Mouse (Mus musculus) ES-Bruce4 (cell line): ENCODE data around the gene Maml3. TPM values are rescaled to one million over a fixed set of nuclear protein-coding genes. Genes with fewer than 3 reads are reported as not detected.

Source experiments
- H3K27ac ChIP-seq: 2 replicates; pipeline ENCODE4 v1.5.1; 2012; ENCODE audit warnings: low read length, inconsistent platforms; ENCODE audit not compliant: insufficient read depth
- H3K27me3 ChIP-seq: 2 replicates; pipeline ENCODE4 v1.6.1; 2012; ENCODE audit warnings: mild to moderate bottlenecking, low read length, inconsistent platforms; ENCODE audit not compliant: control insufficient read depth, poor library complexity, insufficient read depth, severe bottlenecking
- H3K36me3 ChIP-seq: 2 replicates; pipeline ENCODE4 v1.6.1; 2012; ENCODE audit warnings: inconsistent platforms, mild to moderate bottlenecking, low read length, moderate library complexity; ENCODE audit not compliant: control insufficient read depth, poor library complexity, insufficient read depth, severe bottlenecking
- H3K4me1 ChIP-seq: one replicate; pipeline ENCODE4 v1.8.1; 2011; ENCODE audit warnings: low read length; ENCODE audit not compliant: control insufficient read depth, insufficient read depth
- H3K4me3 ChIP-seq: 2 replicates; pipeline ENCODE4 v1.5.1; 2011; ENCODE audit warnings: low read depth, mild to moderate bottlenecking, low read length
- H3K9ac ChIP-seq: 2 replicates; pipeline ENCODE4 v1.6.1; 2012; ENCODE audit warnings: low read depth, mild to moderate bottlenecking, inconsistent platforms; ENCODE audit not compliant: poor library complexity, severe bottlenecking
- H3K9me3 ChIP-seq: replicated peaks from 2 replicates; pipeline ENCODE4 v1.6.1; 2012; ENCODE audit warnings: mild to moderate bottlenecking, low read length, inconsistent platforms; ENCODE audit not compliant: control insufficient read depth, poor library complexity, insufficient read depth, severe bottlenecking
- CTCF ChIP-seq: IDR thresholded peaks from one replicate; pipeline ENCODE4 v1.8.1; 2011; ENCODE audit warnings: low read depth, low read length
- EP300 ChIP-seq: IDR thresholded peaks from 2 replicates; pipeline ENCODE4 v1.6.1; 2011; ENCODE audit warnings: low read depth, low read length; ENCODE audit not compliant: insufficient read depth
- POLR2A ChIP-seq: IDR thresholded peaks from one replicate; pipeline ENCODE4 v1.8.1; 2011; ENCODE audit warnings: low read length; ENCODE audit not compliant: insufficient read depth
- polyA plus RNA-seq: library from polyadenylated mRNA; stranded (reverse); fragments of >200 nt; gene quantifications from 2 replicates; pipeline ENCODE4 v1.2.4, GENCODE M21; 2011; ENCODE audit warnings: low read depth; ENCODE audit not compliant: missing spikeins, insufficient read depth, insufficient read length

Gene Maml3
- polyA plus RNA-seq, 1 experiment = 5.7 TPM

DNA sequence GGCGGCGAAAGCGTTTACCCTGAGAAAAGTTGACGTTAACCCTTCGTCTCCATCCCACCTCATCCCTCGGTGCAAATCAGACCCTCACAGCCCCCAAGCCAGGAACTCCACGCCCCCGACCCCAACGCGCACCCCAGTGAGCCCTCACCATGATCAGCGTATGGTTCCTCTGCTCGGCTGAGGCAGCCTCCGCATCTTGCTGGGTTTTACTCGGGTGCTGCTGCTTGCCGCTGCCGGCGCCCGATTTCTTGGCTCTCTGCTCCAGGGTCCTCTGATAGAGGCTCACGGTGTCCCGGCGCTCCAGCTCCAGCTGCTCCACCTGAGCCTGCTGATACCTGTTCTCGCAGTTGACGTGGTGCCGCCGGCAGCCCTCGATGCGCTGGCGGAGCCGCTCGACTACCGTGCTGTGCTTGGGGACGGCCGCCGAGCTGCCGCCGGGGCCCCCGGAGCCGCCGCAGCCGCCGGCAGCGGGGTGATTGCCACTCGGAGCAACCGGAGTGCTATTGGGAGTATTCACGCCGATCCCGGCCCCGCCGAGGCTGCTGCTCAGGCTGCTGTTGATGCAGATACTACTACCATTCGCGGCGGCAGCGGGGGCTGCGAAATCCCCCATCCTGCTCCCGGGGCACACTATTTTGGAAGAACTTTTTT lies 1.2 kb downstream of the Maml3 start:
- H3K9ac ChIP-seq = peak overlapping the region; percentile 85
- no peaks in the 10 kb centered on the region for H3K4me1 ChIP-seq
- peaks cover 13% of the 10 kb centered on the region for H3K27me3 ChIP-seq
- peak overlapping the region; percentile 82 for H3K4me3 ChIP-seq
- no peak for TF ChIP-seq POLR2A
- no peak for TF ChIP-seq CTCF
- no peak for TF ChIP-seq EP300
- H3K9me3 ChIP-seq = no peaks in the 10 kb centered on the region; the same call in 1 of the 2 replicates
- no peaks in the 10 kb centered on the region for H3K36me3 ChIP-seq
- no peak overlapping the region for H3K27ac ChIP-seq

- peak overlapping the region; percentile 82 for H3K4me3 ChIP-seq
- H3K4me1 ChIP-seq = no peaks in the 10 kb centered on the region
- peak overlapping the region; percentile 85 for H3K9ac ChIP-seq
- TF ChIP-seq EP300 = no peak
- no peak for TF ChIP-seq CTCF
- H3K27ac ChIP-seq = no peak overlapping the region
- no peaks in the 10 kb centered on the region for H3K36me3 ChIP-seq
- H3K27me3 ChIP-seq = peaks cover 13% of the 10 kb centered on the region
- no peaks in the 10 kb centered on the region; the same call in 1 of the 2 replicates for H3K9me3 ChIP-seq
These were observed 2.0 kb downstream of the Maml3 start for GRCm38 (mm10) chr3:52102601-52103530.

DNA sequence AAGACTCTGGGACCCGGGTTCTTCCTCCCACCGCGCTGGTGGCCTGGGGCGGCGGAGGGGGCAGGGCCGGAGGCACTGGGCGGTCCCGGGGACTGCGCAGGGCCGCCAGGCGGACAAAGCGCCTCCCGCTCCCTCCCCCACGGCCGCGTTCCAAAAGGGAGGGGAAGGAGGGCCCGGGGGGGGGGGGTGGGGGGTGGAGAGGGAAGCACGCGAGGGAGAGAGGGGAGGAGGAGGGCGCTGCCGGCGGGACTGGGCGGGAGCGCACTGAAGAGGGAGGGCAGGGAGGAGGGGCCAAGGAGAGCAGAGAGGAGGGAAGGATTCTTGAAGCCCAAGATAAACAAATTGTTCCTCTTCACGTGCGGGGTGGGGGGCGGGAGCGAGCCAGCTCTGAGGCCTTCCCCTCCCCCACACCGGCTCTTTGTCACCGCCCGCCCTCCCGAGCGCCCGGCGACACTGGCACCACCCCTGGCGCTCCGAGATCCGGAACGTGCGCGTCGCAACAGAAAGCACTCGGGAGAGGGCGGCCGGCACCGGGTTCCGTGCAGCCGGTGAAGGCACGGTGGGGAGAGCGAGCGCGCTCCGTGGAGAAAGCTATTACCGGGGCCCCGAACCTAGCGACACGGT lies 2.8 kb downstream of the Maml3 start:
- no peaks in the 10 kb centered on the region for H3K4me1 ChIP-seq
- no peak overlapping the region for H3K27ac ChIP-seq
- H3K4me3 ChIP-seq = peak overlapping the region; percentile 82
- H3K36me3 ChIP-seq = no peaks in the 10 kb centered on the region
- TF ChIP-seq EP300 (0 out of 2 replicates have a peak, but pooled peaks have one; percentile 4), POLR2A (no peak)
- H3K27me3 ChIP-seq = peaks cover 13% of the 10 kb centered on the region
- no peaks in the 10 kb centered on the region; the same call in 1 of the 2 replicates for H3K9me3 ChIP-seq
- peak overlapping the region; percentile 85 for H3K9ac ChIP-seq

DNA sequence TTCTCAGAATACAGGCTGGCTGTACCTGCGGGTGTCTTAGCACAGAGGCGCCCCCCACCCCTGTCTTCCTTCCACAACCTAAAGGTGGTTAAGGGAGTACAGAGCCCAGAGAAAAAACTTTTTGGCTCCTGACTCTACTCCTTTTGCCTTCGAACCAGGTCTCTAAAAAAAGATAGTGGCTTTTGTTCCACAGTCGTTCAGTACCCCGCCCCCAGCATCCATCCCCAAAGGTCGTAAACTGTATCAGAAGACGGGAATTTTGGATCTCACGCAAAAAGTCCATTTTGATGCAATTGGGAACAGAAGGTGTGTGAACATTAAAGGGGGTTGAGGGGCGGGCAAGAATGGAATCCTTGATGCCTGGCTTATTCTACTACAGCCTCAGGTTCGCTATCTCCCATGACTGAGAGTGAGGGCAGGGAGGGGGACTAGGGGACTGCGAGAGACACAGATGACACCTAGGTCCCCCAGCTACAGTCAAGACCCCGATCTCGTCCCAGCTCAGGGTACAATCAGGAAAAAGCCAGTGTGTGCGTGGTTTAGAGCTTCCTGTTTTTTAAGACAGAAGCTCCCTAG lies 3.4 kb downstream of the Maml3 start:
- Histone ChIP-seq H3K9ac (peak overlapping the region; percentile 85), H3K9me3 (no peaks in the 10 kb centered on the region; the same call in 1 of the 2 replicates), H3K4me3 (peak overlapping the region; percentile 68), H3K27ac (no peak overlapping the region), H3K36me3 (no peaks in the 10 kb centered on the region), H3K4me1 (no peaks in the 10 kb centered on the region), H3K27me3 (peaks cover 13% of the 10 kb centered on the region)
- TF ChIP-seq EP300 (no peak), POLR2A (no peak), CTCF (no peak)

DNA sequence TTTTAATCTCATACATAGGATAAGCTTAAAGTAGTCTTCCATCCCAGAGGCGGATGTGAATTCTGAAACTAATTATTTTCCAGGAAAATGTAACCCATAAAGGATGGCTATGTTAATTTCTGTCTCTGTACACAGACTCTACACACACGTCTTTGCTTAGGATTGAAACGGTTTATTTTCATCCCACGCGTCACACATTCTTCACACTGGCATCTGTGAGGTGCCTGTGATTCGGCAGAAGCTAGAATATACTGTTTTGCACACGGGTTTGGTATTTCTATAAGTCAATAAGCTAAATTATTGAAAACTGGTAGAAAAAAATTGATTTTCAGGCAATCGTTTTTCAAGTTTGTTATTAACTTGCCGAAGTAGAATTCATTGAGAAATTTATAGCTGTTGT lies 4.0 kb downstream of the Maml3 start:
- H3K27ac ChIP-seq = no peak overlapping the region
- no peaks in the 10 kb centered on the region for H3K4me1 ChIP-seq
- H3K36me3 ChIP-seq = no peaks in the 10 kb centered on the region
- no peak overlapping the region for H3K9ac ChIP-seq
- TF ChIP-seq POLR2A = no peak
- no peak for TF ChIP-seq EP300
- no peak for TF ChIP-seq CTCF
- H3K27me3 ChIP-seq = peaks cover 13% of the 10 kb centered on the region
- H3K9me3 ChIP-seq = no peaks in the 10 kb centered on the region; the same call in 1 of the 2 replicates
- no peak overlapping the region for H3K4me3 ChIP-seq
